Mouse (Mus musculus) midbrain, embryonic 15.5 days (tissue): ENCODE measurements at regions not wholly inside any gene's neighbourhood (a gene's known extent, or its start where the extent isn't known, plus 50 kb on each side); places are given as distances from the start of the nearest gene placed in this dataset.

Experiments used
- ATAC-seq: fragments of 200-750 bp; cut with Nextera tagmentation; replicated peaks from 2 replicates; pipeline ENCODE4 v1.8.0; 2017; ENCODE audit warnings: moderate TSS enrichment
- H3K27ac ChIP-seq: fragments of 300-500 bp; sonication (generic); 2 replicates; pipeline ENCODE4 v1.5.1; 2015; ENCODE audit warnings: mild to moderate bottlenecking, inconsistent platforms
- H3K27me3 ChIP-seq: fragments of 300-500 bp; sonication (generic); replicated peaks from 2 replicates; pipeline ENCODE4 v1.6.1; 2015; ENCODE audit warnings: inconsistent platforms
- H3K36me3 ChIP-seq: fragments of 300-500 bp; sonication (generic); replicated peaks from 2 replicates; pipeline ENCODE4 v1.6.1; 2015; ENCODE audit warnings: inconsistent platforms
- H3K4me1 ChIP-seq: fragments of 300-500 bp; sonication (generic); 2 replicates; pipeline ENCODE4 v1.6.1; 2015; ENCODE audit warnings: inconsistent platforms
- H3K4me2 ChIP-seq: fragments of 300-500 bp; sonication (generic); 2 replicates; pipeline ENCODE4 v1.6.1; 2015; ENCODE audit warnings: inconsistent platforms, mild to moderate bottlenecking, moderate library complexity
- H3K4me3 ChIP-seq: fragments of 300-500 bp; sonication (generic); 2 replicates; pipeline ENCODE4 v1.5.1; 2015; ENCODE audit warnings: mild to moderate bottlenecking, inconsistent platforms
- H3K9ac ChIP-seq: fragments of 300-500 bp; sonication (generic); 2 replicates; pipeline ENCODE4 v1.6.1; 2015; ENCODE audit warnings: mild to moderate bottlenecking, inconsistent platforms
- H3K9me3 ChIP-seq: fragments of 300-500 bp; sonication (generic); 2 replicates; pipeline ENCODE4 v1.6.1; 2016; ENCODE audit warnings: inconsistent platforms
- WGBS: fragments of 180-500 bp; shearing (Covaris S2); methylation state at CpG from one replicate; pipeline ENCODE4 v1.1.7; 2015; ENCODE audit warnings: mixed read lengths; 5-methylcytosine and 5-hydroxymethylcytosine counted together

GRCm38 (mm10) chr6:65224723-65225122, 80.0 kb upstream of the Hpgds start:
- H3K4me2 ChIP-seq = no peak overlapping the region
- H3K27ac ChIP-seq = no peak overlapping the region
- no peak overlapping the region for H3K9ac ChIP-seq
- no peaks in the 10 kb centered on the region for H3K36me3 ChIP-seq
- no peak for ATAC-seq
- H3K4me1 ChIP-seq = no peaks in the 10 kb centered on the region
- WGBS = 78% methylated on average over 4 of the region's 4 CpGs
- no peaks in the 10 kb centered on the region for H3K9me3 ChIP-seq
- H3K4me3 ChIP-seq = no peak overlapping the region
- H3K27me3 ChIP-seq = no peaks in the 10 kb centered on the region

- Histone ChIP-seq H3K9me3 (no peaks in the 10 kb centered on the region), H3K36me3 (no peaks in the 10 kb centered on the region), H3K27me3 (no peaks in the 10 kb centered on the region), H3K27ac (no peak overlapping the region), H3K4me1 (no peaks in the 10 kb centered on the region), H3K9ac (no peak overlapping the region), H3K4me3 (no peak overlapping the region), H3K4me2 (no peak overlapping the region)
- no peak for ATAC-seq
- 94% methylated on average over 1 of the region's 1 CpGs for WGBS
Observed at GRCm38 (mm10) chr6:65262572-65262971, 117.9 kb upstream of the Hpgds start.

- Histone ChIP-seq H3K27ac (no peak overlapping the region), H3K4me3 (no peak overlapping the region), H3K4me2 (no peak overlapping the region), H3K36me3 (no peaks in the 10 kb centered on the region), H3K9ac (no peak overlapping the region), H3K27me3 (no peaks in the 10 kb centered on the region), H3K4me1 (no peaks in the 10 kb centered on the region), H3K9me3 (no peaks in the 10 kb centered on the region)
- no peak for ATAC-seq
- 79% methylated on average over 1 of the region's 1 CpGs for WGBS
Observed at GRCm38 (mm10) chr6:65270723-65271122, 110.2 kb upstream of the C130060K24Rik start.

GRCm38 (mm10) chr6:65310176-65310575, 70.7 kb upstream of the C130060K24Rik start:
- H3K9me3 ChIP-seq = no peaks in the 10 kb centered on the region
- no peak overlapping the region for H3K4me3 ChIP-seq
- H3K4me1 ChIP-seq = peaks cover 4% of the 10 kb centered on the region
- ATAC-seq = 0 out of 2 replicates have a peak, but pooled peaks have one; percentile 51
- no peaks in the 10 kb centered on the region for H3K27me3 ChIP-seq
- no peak overlapping the region for H3K9ac ChIP-seq
- H3K4me2 ChIP-seq = no peak overlapping the region
- H3K36me3 ChIP-seq = no peaks in the 10 kb centered on the region
- 0 out of 2 replicates have a peak overlapping the region, but pooled peaks have one; percentile 20 for H3K27ac ChIP-seq
- 5% methylated on average over 1 of the region's 1 CpGs for WGBS

GRCm38 (mm10) chr6:65310840-65311620, 69.9 kb upstream of the C130060K24Rik start:
- Histone ChIP-seq H3K36me3 (no peaks in the 10 kb centered on the region), H3K4me3 (no peak overlapping the region), H3K27ac (peak overlapping the region; percentile 73), H3K27me3 (no peaks in the 10 kb centered on the region), H3K9ac (peak overlapping the region; percentile 20; the same call in 1 of the 2 replicates), H3K4me1 (peaks cover 4% of the 10 kb centered on the region), H3K9me3 (no peaks in the 10 kb centered on the region), H3K4me2 (peak overlapping the region; percentile 21; the same call in 1 of the 2 replicates)
- ATAC-seq = peak; percentile 92
- 11% methylated on average over 11 of the region's 11 CpGs for WGBS

GRCm38 (mm10) chr6:65311778-65312177, 69.1 kb upstream of the C130060K24Rik start:
- no peak overlapping the region for H3K4me2 ChIP-seq
- H3K36me3 ChIP-seq = no peaks in the 10 kb centered on the region
- no peak overlapping the region for H3K4me3 ChIP-seq
- no peak overlapping the region for H3K27ac ChIP-seq
- H3K9me3 ChIP-seq = no peaks in the 10 kb centered on the region
- H3K4me1 ChIP-seq = peaks cover 4% of the 10 kb centered on the region
- ATAC-seq = no peak
- H3K9ac ChIP-seq = no peak overlapping the region
- H3K27me3 ChIP-seq = no peaks in the 10 kb centered on the region
